Mouse (Mus musculus): Measurements from ENCODE around the gene Arhgap23. TPM values are rescaled to one million over a fixed set of nuclear protein-coding genes. Genes with fewer than 3 reads are reported as not detected.

Arhgap23 gene
- polyA plus RNA-seq, 1 experiment from 2014 or later, result 3.5 TPM

- Histone ChIP-seq H3K36me3 (ENCODE audit: control insufficient read depth, insufficient read depth) (peaks cover 38% of the 10 kb centered on the region), H3K27me3 (replicated peaks; ENCODE audit: control insufficient read depth, insufficient read depth, low read length) (no peaks in the 10 kb centered on the region)
- WGBS, result 78% methylated on average over 10 of the region's 10 CpGs
Observed at GRCm38 (mm10) chr11:97491640-97492039, 76.3 kb downstream of the Arhgap23 start.

GRCm38 (mm10) chr11:97492836-97493235, 77.5 kb downstream of the Arhgap23 start:
- no peak for TF ChIP-seq CTCF (IDR thresholded peaks at IDR 0.05; ENCODE audit: low read depth)
- H3K36me3 ChIP-seq (ENCODE audit: control insufficient read depth, insufficient read depth), result peaks cover 31% of the 10 kb centered on the region

More at GRCm38 (mm10) chr11:97491640-97492039, 76.3 kb downstream of the Arhgap23 start:
- no peaks in the 10 kb centered on the region for H3K4me1 ChIP-seq (replicated peaks; ENCODE audit: control insufficient read depth, insufficient read depth, low read length)
- no peaks in the 10 kb centered on the region for H3K9me3 ChIP-seq (ENCODE audit: control insufficient read depth)
- no peak overlapping the region for H3K9ac ChIP-seq (ENCODE audit: low read depth, low read length)
- no peak overlapping the region for H3K4me2 ChIP-seq (replicated peaks; ENCODE audit: low read depth)
- TF ChIP-seq CTCF (IDR thresholded peaks at IDR 0.05; ENCODE audit: low read depth), result 0 out of 2 replicates have a peak, but pooled peaks have one; percentile 22
- ATAC-seq, result no peak
- H3K4me3 ChIP-seq (ENCODE audit: low read depth, low read length), result no peak overlapping the region
- H3K27ac ChIP-seq (ENCODE audit: low read depth, low read length), result no peak overlapping the region

DNA sequence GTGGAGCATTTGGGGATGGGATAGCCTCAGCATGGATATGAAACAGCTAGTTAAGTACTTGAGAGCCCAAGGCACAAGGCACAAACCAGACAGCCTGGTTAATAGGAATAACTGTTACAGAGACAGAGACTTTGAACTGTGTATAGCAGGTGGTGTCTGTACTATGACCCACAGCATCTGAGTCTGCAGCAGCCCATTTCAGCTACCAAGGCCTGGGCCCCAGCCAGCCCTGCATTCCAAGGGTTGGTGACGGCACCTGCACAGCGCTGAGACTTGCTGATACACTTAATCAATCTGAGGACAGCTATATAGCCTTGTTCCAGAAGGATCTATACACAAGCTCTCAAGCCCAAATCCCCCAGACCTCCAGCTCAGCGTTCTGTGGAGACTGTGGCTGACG, 82.2 kb downstream of the Arhgap23 start:
- TF ChIP-seq CTCF (IDR thresholded peaks at IDR 0.05; ENCODE audit: low read depth), result no peak
- no peaks in the 10 kb centered on the region for H3K9me3 ChIP-seq (ENCODE audit: control insufficient read depth)
- H3K4me1 ChIP-seq (replicated peaks; ENCODE audit: control insufficient read depth, insufficient read depth, low read length), result no peaks in the 10 kb centered on the region; the same call in 1 of the 2 replicates
- no peak overlapping the region for H3K9ac ChIP-seq (ENCODE audit: low read depth, low read length)
- H3K36me3 ChIP-seq (ENCODE audit: control insufficient read depth, insufficient read depth), result peaks cover 28% of the 10 kb centered on the region
- peak; percentile 89 for ATAC-seq
- no peak overlapping the region for H3K4me2 ChIP-seq (replicated peaks; ENCODE audit: low read depth)
- H3K27ac ChIP-seq (ENCODE audit: low read depth, low read length), result peak overlapping the region; percentile 57
- H3K27me3 ChIP-seq (replicated peaks; ENCODE audit: control insufficient read depth, insufficient read depth, low read length), result peaks cover 21% of the 10 kb centered on the region; the same call in 1 of the 2 replicates
- 56% methylated on average over 4 of the region's 4 CpGs for WGBS
- H3K4me3 ChIP-seq (ENCODE audit: low read depth, low read length), result no peak overlapping the region

More at GRCm38 (mm10) chr11:97492836-97493235, 77.5 kb downstream of the Arhgap23 start:
- Histone ChIP-seq H3K4me3 (ENCODE audit: low read depth, low read length) (no peak overlapping the region), H3K27me3 (replicated peaks; ENCODE audit: control insufficient read depth, insufficient read depth, low read length) (no peaks in the 10 kb centered on the region), H3K27ac (ENCODE audit: low read depth, low read length) (no peak overlapping the region), H3K9me3 (ENCODE audit: control insufficient read depth) (no peaks in the 10 kb centered on the region), H3K4me2 (replicated peaks; ENCODE audit: low read depth) (no peak overlapping the region), H3K4me1 (replicated peaks; ENCODE audit: control insufficient read depth, insufficient read depth, low read length) (no peaks in the 10 kb centered on the region; the same call in 1 of the 2 replicates), H3K9ac (ENCODE audit: low read depth, low read length) (no peak overlapping the region)
- 88% methylated on average over 3 of the region's 3 CpGs for WGBS
- ATAC-seq, result no peak

GRCm38 (mm10) chr11:97499865-97500719, 84.8 kb downstream of the Arhgap23 start, which contains the start of gene 4933428G20Rik:
4933428G20Rik (minus strand) TSS chr11:97500340.
- Histone ChIP-seq H3K36me3 (ENCODE audit: control insufficient read depth, insufficient read depth) (peaks cover 20% of the 10 kb centered on the region; the same call in 1 of the 2 replicates), H3K9me3 (ENCODE audit: control insufficient read depth) (no peaks in the 10 kb centered on the region), H3K9ac (ENCODE audit: low read depth, low read length) (peak within 1 kb of the TSS; percentile 7; the same call in 1 of the 2 replicates), H3K4me3 (ENCODE audit: low read depth, low read length) (peak within 1 kb of the TSS; percentile 32), H3K27me3 (replicated peaks; ENCODE audit: control insufficient read depth, insufficient read depth, low read length) (peaks cover 21% of the 10 kb centered on the region; the same call in 1 of the 2 replicates), H3K27ac (ENCODE audit: low read depth, low read length) (no peak within 1 kb of the TSS), H3K4me1 (replicated peaks; ENCODE audit: control insufficient read depth, insufficient read depth, low read length) (no peaks in the 10 kb centered on the region; the same call in 1 of the 2 replicates), H3K4me2 (replicated peaks; ENCODE audit: low read depth) (peak within 1 kb of the TSS; percentile 59)
- 29% methylated on average over 87 of the region's 88 CpGs for WGBS
- ATAC-seq, result no peak; the same call in 1 of the 2 replicates
- no peak for TF ChIP-seq CTCF (IDR thresholded peaks at IDR 0.05; ENCODE audit: low read depth)

DNA sequence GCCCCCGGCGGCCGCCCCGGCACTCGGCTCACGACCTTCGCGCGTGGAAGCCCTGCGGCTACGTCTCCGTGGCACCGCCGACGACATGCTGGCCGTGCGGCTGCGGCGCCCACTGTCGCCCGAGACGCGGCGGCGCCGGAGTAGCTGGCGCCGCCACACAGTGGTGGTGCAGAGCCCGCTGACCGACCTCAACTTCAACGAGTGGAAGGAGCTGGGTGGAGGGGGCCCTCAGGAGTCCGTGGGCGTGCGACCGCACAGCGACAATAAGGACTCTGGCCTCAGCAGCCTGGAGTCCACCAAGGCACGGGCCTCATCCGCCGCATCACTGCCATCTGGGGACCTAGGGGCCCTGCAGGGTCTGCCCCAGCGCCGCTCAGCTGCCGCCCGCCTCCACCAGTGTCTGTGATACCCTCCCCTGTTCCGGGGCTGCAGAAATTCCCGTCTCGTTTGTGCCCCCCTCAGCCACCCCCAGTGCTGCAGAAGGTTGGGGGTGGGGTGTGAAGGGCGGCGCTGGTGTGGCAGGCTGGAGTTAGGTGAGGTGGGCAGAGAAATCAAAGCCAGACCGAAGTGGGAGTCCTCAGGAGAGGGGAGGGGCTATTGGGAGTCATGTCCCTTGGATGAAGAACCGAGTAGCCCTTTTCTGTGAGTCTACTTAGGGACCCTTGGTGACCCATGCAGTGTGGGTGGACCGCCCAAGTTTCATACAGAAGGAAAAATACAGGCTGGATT, 85.6 kb downstream of the Arhgap23 start:
- no peak overlapping the region for H3K27ac ChIP-seq (ENCODE audit: low read depth, low read length)
- no peaks in the 10 kb centered on the region for H3K9me3 ChIP-seq (ENCODE audit: control insufficient read depth)
- 35% methylated on average over 44 of the region's 51 CpGs for WGBS
- peaks cover 21% of the 10 kb centered on the region; the same call in 1 of the 2 replicates for H3K27me3 ChIP-seq (replicated peaks; ENCODE audit: control insufficient read depth, insufficient read depth, low read length)
- H3K4me1 ChIP-seq (replicated peaks; ENCODE audit: control insufficient read depth, insufficient read depth, low read length), result no peaks in the 10 kb centered on the region; the same call in 1 of the 2 replicates
- TF ChIP-seq CTCF (IDR thresholded peaks at IDR 0.05; ENCODE audit: low read depth), result no peak
- H3K4me3 ChIP-seq (ENCODE audit: low read depth, low read length), result peak overlapping the region; percentile 32
- no peak for ATAC-seq
- H3K4me2 ChIP-seq (replicated peaks; ENCODE audit: low read depth), result peak overlapping the region; percentile 59
- H3K36me3 ChIP-seq (ENCODE audit: control insufficient read depth, insufficient read depth), result peaks cover 20% of the 10 kb centered on the region; the same call in 1 of the 2 replicates
- 0 out of 2 replicates have a peak overlapping the region, but pooled peaks have one; percentile 7 for H3K9ac ChIP-seq (ENCODE audit: low read depth, low read length)

Measured in intestine, postnatal 0 days (tissue).